Mouse (Mus musculus) small intestine, adult 2 months (tissue): ENCODE data around the gene Zfp786. TPM values are rescaled to one million over a fixed set of nuclear protein-coding genes. Genes with fewer than 3 reads are reported as not detected.

Source experiments
- H3K27ac ChIP-seq: fragments of 200-500 bp; 2 replicates; pipeline ENCODE4 v1.5.1; 2012; ENCODE audit warnings: low read depth, low read length, control low read depth, inconsistent platforms; ENCODE audit not compliant: insufficient read depth
- H3K27me3 ChIP-seq: fragments of 200-500 bp; 2 replicates; pipeline ENCODE4 v1.6.1; 2012; ENCODE audit warnings: mild to moderate bottlenecking, moderate library complexity, low read length, inconsistent platforms; ENCODE audit not compliant: control insufficient read depth, insufficient read depth
- H3K36me3 ChIP-seq: fragments of 200-500 bp; 2 replicates; pipeline ENCODE4 v1.6.1; 2012; ENCODE audit warnings: mild to moderate bottlenecking, low read length, control low read depth, inconsistent platforms; ENCODE audit not compliant: control insufficient read depth, insufficient read depth
- H3K4me1 ChIP-seq: fragments of 200-500 bp; 2 replicates; pipeline ENCODE4 v1.6.1; 2012; ENCODE audit warnings: low read length, inconsistent platforms, mixed read lengths; ENCODE audit not compliant: control insufficient read depth, insufficient read depth, insufficient read length
- H3K4me3 ChIP-seq: fragments of 200-500 bp; 2 replicates; pipeline ENCODE4 v1.5.1; 2012; ENCODE audit warnings: low read depth, mild to moderate bottlenecking, control low read depth, inconsistent platforms, low read length, moderate library complexity
- CTCF ChIP-seq: fragments of 200-500 bp; IDR thresholded peaks from 2 replicates; pipeline ENCODE4 v1.5.1; 2012; ENCODE audit warnings: low read depth, mild to moderate bottlenecking, control low read depth, inconsistent platforms, low read length, moderate library complexity, mixed read lengths; ENCODE audit not compliant: insufficient replicate concordance, insufficient read length; ENCODE audit errors: extremely low read depth
- POLR2A ChIP-seq: fragments of 200-500 bp; IDR thresholded peaks from 2 replicates; pipeline ENCODE4 v1.6.1; 2012; ENCODE audit warnings: low read depth, mild to moderate bottlenecking, control low read depth, inconsistent platforms, low read length, moderate library complexity
- WGBS: fragments of 180-500 bp; shearing (Covaris S2); methylation state at CpG from one replicate; pipeline ENCODE4 v1.1.7; 2018; 5-methylcytosine and 5-hydroxymethylcytosine counted together
- polyA plus RNA-seq: library from polyadenylated mRNA; depleted of rRNA; stranded (reverse); fragments of >200 nt; gene quantifications from 2 replicates; pipeline ENCODE4 v1.2.3, GENCODE M21; 2012; rRNA removed

The Zfp786 gene
- polyA plus RNA-seq = 0.08 and 0.10 TPM in 2 replicates

- Histone ChIP-seq H3K36me3 (no peaks in the 10 kb centered on the region), H3K27me3 (no peaks in the 10 kb centered on the region), H3K27ac (no peak within 1 kb of the TSS), H3K4me3 (peak within 1 kb of the TSS; percentile 96), H3K4me1 (no peaks in the 10 kb centered on the region)
- TF ChIP-seq CTCF (peak; percentile 83), POLR2A (no peak)
- WGBS = 1% methylated on average over 64 of the region's 64 CpGs
These were observed at the start of gene Zfp786 for GRCm38 (mm10) chr6:47830104-47831078. Gene Zfp786 (minus strand): TSS chr6:47830867.

GRCm38 (mm10) chr6:47880166-47880565 is 49.5 kb upstream of the Zfp786 start:
- Histone ChIP-seq H3K27ac (no peak overlapping the region), H3K4me3 (no peak overlapping the region), H3K27me3 (no peaks in the 10 kb centered on the region), H3K36me3 (peaks cover 22% of the 10 kb centered on the region), H3K4me1 (peaks cover 5% of the 10 kb centered on the region; the same call in 1 of the 2 replicates)
- no peak for TF ChIP-seq POLR2A
- TF ChIP-seq CTCF = no peak
- 90% methylated on average over 10 of the region's 10 CpGs for WGBS

GRCm38 (mm10) chr6:47879049-47879716 is 48.5 kb upstream of the Zfp786 start:
- Histone ChIP-seq H3K4me1 (peaks cover 5% of the 10 kb centered on the region; the same call in 1 of the 2 replicates), H3K27ac (no peak overlapping the region), H3K27me3 (no peaks in the 10 kb centered on the region), H3K36me3 (peaks cover 22% of the 10 kb centered on the region), H3K4me3 (no peak overlapping the region)
- WGBS = 16% methylated on average over 4 of the region's 4 CpGs
- TF ChIP-seq CTCF (no peak), POLR2A (no peak)

- H3K27ac ChIP-seq = no peak overlapping the region
- no peaks in the 10 kb centered on the region for H3K27me3 ChIP-seq
- TF ChIP-seq CTCF = no peak
- TF ChIP-seq POLR2A = no peak
- H3K4me3 ChIP-seq = peak overlapping the region; percentile 83
- 23% methylated on average over 3 of the region's 3 CpGs for WGBS
- peaks cover 5% of the 10 kb centered on the region; the same call in 1 of the 2 replicates for H3K4me1 ChIP-seq
- peaks cover 19% of the 10 kb centered on the region for H3K36me3 ChIP-seq
These were observed 47.9 kb upstream of the Zfp786 start for GRCm38 (mm10) chr6:47878593-47878992.

GRCm38 (mm10) chr6:47878133-47878514 is 47.5 kb upstream of the Zfp786 start:
- Histone ChIP-seq H3K4me1 (peaks cover 5% of the 10 kb centered on the region; the same call in 1 of the 2 replicates), H3K4me3 (peak overlapping the region; percentile 83), H3K36me3 (peaks cover 16% of the 10 kb centered on the region), H3K27me3 (no peaks in the 10 kb centered on the region), H3K27ac (peak overlapping the region; percentile 22; the same call in 1 of the 2 replicates)
- no peak for TF ChIP-seq POLR2A
- WGBS = under 1% methylated on average over 11 of the region's 11 CpGs

GRCm38 (mm10) chr6:47877461-47878132 is 46.9 kb upstream of the Zfp786 start:
- peak overlapping the region; percentile 81 for H3K27ac ChIP-seq
- no peaks in the 10 kb centered on the region for H3K27me3 ChIP-seq
- peak overlapping the region; percentile 83 for H3K4me3 ChIP-seq
- peaks cover 13% of the 10 kb centered on the region for H3K36me3 ChIP-seq
- WGBS = under 1% methylated on average over 71 of the region's 71 CpGs
- H3K4me1 ChIP-seq = peaks cover 5% of the 10 kb centered on the region; the same call in 1 of the 2 replicates
- TF ChIP-seq POLR2A (peak; percentile 63; the same call in 1 of the 2 replicates), CTCF (peak; percentile 32)

- H3K36me3 ChIP-seq = peaks cover 12% of the 10 kb centered on the region
- TF ChIP-seq CTCF = no peak
- TF ChIP-seq POLR2A = no peak
These were observed 46.4 kb upstream of the Zfp786 start, which contains the start of gene Zfp282 for GRCm38 (mm10) chr6:47877058-47877457. Gene Zfp282 (plus strand): TSS chr6:47877204.

More at GRCm38 (mm10) chr6:47877058-47877457, 46.4 kb upstream of the Zfp786 start, which contains the start of gene Zfp282:
- peak within 1 kb of the TSS; percentile 81 for H3K27ac ChIP-seq
- H3K4me3 ChIP-seq = peak within 1 kb of the TSS; percentile 83
- H3K27me3 ChIP-seq = no peaks in the 10 kb centered on the region
- 4% methylated on average over 9 of the region's 9 CpGs for WGBS
- peaks cover 5% of the 10 kb centered on the region; the same call in 1 of the 2 replicates for H3K4me1 ChIP-seq
